ENCODE assay signal across 7 mouse cellular contexts in genomic region chr12:30584356-30584740, GRCm38 (mm10). TPM values are rescaled to one million over a fixed set of nuclear protein-coding genes. Genes with fewer than 3 reads are reported as not detected.
A peak's percentile ranks its signal among the peaks of the same experiment; 100 is the strongest.
DNase-seq lines count a peak whose midpoint lies in the region; ATAC-seq and TF ChIP-seq lines count a peak whose summit lies in the region.

TSS of gene Tmem18 (plus strand) at chr12:30584426.

- peaks cover 23% of the 10 kb centered on the region for H3K36me3 ChIP-seq in embryonic facial prominence, embryonic 10.5 days (replicated peaks)
- peaks cover 27% of the 10 kb centered on the region for H3K36me3 ChIP-seq in intestine, postnatal 0 days (ENCODE audit: control insufficient read depth, insufficient read depth)
- H3K36me3 ChIP-seq in midbrain, embryonic 12.5 days: peaks cover 23% of the 10 kb centered on the region
- peaks cover 20% of the 10 kb centered on the region for H3K36me3 ChIP-seq in small intestine, adult 2 months (ENCODE audit: control insufficient read depth, insufficient read depth, low read length)

- peaks cover 14% of the 10 kb centered on the region for H3K4me1 ChIP-seq in embryonic facial prominence, embryonic 10.5 days
- no peaks in the 10 kb centered on the region; the same call in 1 of the 2 replicates for H3K4me1 ChIP-seq in intestine, postnatal 0 days (replicated peaks; ENCODE audit: control insufficient read depth, insufficient read depth, low read length)
- H3K4me1 ChIP-seq in midbrain, embryonic 12.5 days: peaks cover 13% of the 10 kb centered on the region
- peaks cover 3% of the 10 kb centered on the region; the same call in 1 of the 2 replicates for H3K4me1 ChIP-seq in small intestine, adult 2 months (ENCODE audit: control insufficient read depth, insufficient read depth, insufficient read length, low read length)

- intact Hi-C loops in left cerebral cortex, postnatal 4 days (cut with DNase I): no loop called here

- no peaks in the 10 kb centered on the region for H3K9me3 ChIP-seq in embryonic facial prominence, embryonic 10.5 days
- H3K9me3 ChIP-seq in intestine, postnatal 0 days (ENCODE audit: control insufficient read depth): no peaks in the 10 kb centered on the region
- H3K9me3 ChIP-seq in midbrain, embryonic 12.5 days: no peaks in the 10 kb centered on the region

- peak within 1 kb of the TSS; percentile 87 for H3K27ac ChIP-seq in embryonic facial prominence, embryonic 10.5 days (replicated peaks)
- H3K27ac ChIP-seq in intestine, postnatal 0 days (ENCODE audit: low read depth, low read length): peak within 1 kb of the TSS; percentile 83
- H3K27ac ChIP-seq in midbrain, embryonic 12.5 days (replicated peaks): peak within 1 kb of the TSS; percentile 89
- H3K27ac ChIP-seq in small intestine, adult 2 months (ENCODE audit: insufficient read depth, low read depth, low read length): peak within 1 kb of the TSS; percentile 57

- peak within 1 kb of the TSS; percentile 76 for H3K9ac ChIP-seq in intestine, postnatal 0 days (ENCODE audit: low read depth, low read length)
- peak within 1 kb of the TSS; percentile 82 for H3K9ac ChIP-seq in midbrain, embryonic 12.5 days (replicated peaks)

- DNase-seq in adrenal gland, postnatal 10 days: peak; percentile 85
- DNase-seq in embryonic facial prominence, embryonic 10.5 days (ENCODE audit: low spot score): peak; percentile 87
- DNase-seq in gonadal fat pad, adult 2 months (ENCODE audit: low read depth): peak; percentile 28
- peak; percentile 86 for DNase-seq in left cerebral cortex, postnatal 4 days

- WGBS in embryonic facial prominence, embryonic 10.5 days: under 1% methylated on average over 35 of the region's 35 CpGs
- under 1% methylated on average over 35 of the region's 35 CpGs for WGBS in intestine, postnatal 0 days
- WGBS in midbrain, embryonic 12.5 days: under 1% methylated on average over 35 of the region's 35 CpGs
- under 1% methylated on average over 35 of the region's 35 CpGs for WGBS in small intestine, adult 2 months

- H3K4me3 ChIP-seq in embryonic facial prominence, embryonic 10.5 days: peak within 1 kb of the TSS; percentile 71
- H3K4me3 ChIP-seq in intestine, postnatal 0 days (ENCODE audit: low read depth, low read length): peak within 1 kb of the TSS; percentile 62
- H3K4me3 ChIP-seq in midbrain, embryonic 12.5 days: peak within 1 kb of the TSS; percentile 68
- peak within 1 kb of the TSS; percentile 91 for H3K4me3 ChIP-seq in small intestine, adult 2 months (ENCODE audit: low read depth, low read length)

- TF ChIP-seq CTCF in intestine, postnatal 0 days (IDR thresholded peaks at IDR 0.05; ENCODE audit: low read depth): 0 out of 2 replicates have a peak, but pooled peaks have one; percentile 6
- no peak for TF ChIP-seq CTCF in small intestine, adult 2 months (IDR thresholded peaks at IDR 0.05; ENCODE audit: extremely low read depth, insufficient read length, insufficient replicate concordance, low read depth, low read length)

- ATAC-seq in intestine, postnatal 0 days: peak; percentile 94
- ATAC-seq in midbrain, embryonic 12.5 days (ENCODE audit: low FRiP score, low read depth): peak; percentile 92

- H3K27me3 ChIP-seq in embryonic facial prominence, embryonic 10.5 days (replicated peaks; ENCODE audit: low read depth, poor library complexity, severe bottlenecking): 0 out of 2 replicates have a peak, but pooled peaks cover 10% of the 10 kb centered on the region
- H3K27me3 ChIP-seq in intestine, postnatal 0 days (replicated peaks; ENCODE audit: control insufficient read depth, insufficient read depth, low read length): no peaks in the 10 kb centered on the region
- no peaks in the 10 kb centered on the region for H3K27me3 ChIP-seq in midbrain, embryonic 12.5 days
- no peaks in the 10 kb centered on the region for H3K27me3 ChIP-seq in small intestine, adult 2 months (ENCODE audit: control insufficient read depth, insufficient read depth, low read length)

- peak; percentile 65; the same call in 1 of the 2 replicates for TF ChIP-seq POLR2A in small intestine, adult 2 months (IDR thresholded peaks at IDR 0.05; ENCODE audit: low read depth, low read length)

- H3K4me2 ChIP-seq in intestine, postnatal 0 days (replicated peaks; ENCODE audit: low read depth): peak within 1 kb of the TSS; percentile 92
- H3K4me2 ChIP-seq in midbrain, embryonic 12.5 days (replicated peaks): peak within 1 kb of the TSS; percentile 71

RNA-seq across cellular contexts. Expression of gene Tmem18, which starts in this region (rescaled TPM):
- 10 to 100 TPM; 19.2 to 23.4 TPM for total RNA-seq in adrenal gland, postnatal 10 days (2021)
- polyA plus RNA-seq in embryonic facial prominence, embryonic 10.5 days (2016; fragmentation: Nextera tagmentation; extraction: Ambion mirVana): 24.6 and 26.6 TPM in 2 replicates
- polyA plus RNA-seq in gonadal fat pad, adult 2 months (2012; rRNA removed): 13.0 and 17.5 TPM in 2 replicates
- polyA plus RNA-seq in intestine, postnatal 0 days (2015; fragmentation: Nextera tagmentation; extraction: Ambion mirVana): 13.3 and 13.9 TPM in 2 replicates
- total RNA-seq in left cerebral cortex, postnatal 4 days (2021): 10 to 100 TPM; 38.1 to 39.8 TPM
- polyA plus RNA-seq in midbrain, embryonic 12.5 days (2016; fragmentation: Nextera tagmentation; extraction: Ambion mirVana): 29.2 and 30.2 TPM in 2 replicates
- polyA plus RNA-seq in small intestine, adult 2 months (2012; rRNA removed): 4.1 and 5.1 TPM in 2 replicates

Comparison
In these comparisons a context has a peak if more than half of its experiments do, and no peak if none do; other contexts are left out.
1. Peak in every context shown above with its lines: DNase-seq, ATAC-seq, H3K4me3 ChIP-seq and H3K27ac ChIP-seq.
2. DNase-seq: peak in every context shown above with its lines; median percentile 87 in embryonic facial prominence, embryonic 10.5 days; 86 in left cerebral cortex, postnatal 4 days; 85 in adrenal gland, postnatal 10 days; 28 in gonadal fat pad, adult 2 months.